In genomic region chr10:43887676-43888075, GRCm38 (mm10) we compare ENCODE assay signal across 26 mouse cellular contexts. TPM values are rescaled to one million over a fixed set of nuclear protein-coding genes. Genes with fewer than 3 reads are reported as not detected.
DNase-seq lines count a peak whose midpoint lies in the region; ATAC-seq and TF ChIP-seq lines count a peak whose summit lies in the region.
"Had no signal": no experiment of that assay in that cellular context is flagged by ENCODE, and none has a peak within 500 bp of the region (broad histone marks: within the 10 kb centered on the region; RNA-seq: fewer than 3 reads in every experiment).

No protein-coding gene starts in this region.

- no peaks in the 10 kb centered on the region for H3K9me3 ChIP-seq in hindbrain, embryonic 13.5 days
- no peaks in the 10 kb centered on the region for H3K9me3 ChIP-seq in hindbrain, embryonic 10.5 days
- no peaks in the 10 kb centered on the region for H3K9me3 ChIP-seq in forebrain, embryonic 15.5 days
- no peaks in the 10 kb centered on the region for H3K9me3 ChIP-seq in midbrain, postnatal 0 days (ENCODE audit: low read length)
- H3K9me3 ChIP-seq: embryonic facial prominence, embryonic 10.5 days; embryonic facial prominence, embryonic 15.5 days had no signal

- H3K4me2 ChIP-seq in hindbrain, embryonic 13.5 days = no peak overlapping the region
- H3K4me2 ChIP-seq in forebrain, embryonic 15.5 days (replicated peaks) = no peak overlapping the region
- no peak overlapping the region for H3K4me2 ChIP-seq in midbrain, postnatal 0 days (ENCODE audit: low read depth, low read length, poor library complexity, severe bottlenecking)
- H3K4me2 ChIP-seq: embryonic facial prominence, embryonic 15.5 days; heart, embryonic 11.5 days had no signal

- no peak for DNase-seq in hindbrain, embryonic 10.5 days (ENCODE audit: low spot score)
- DNase-seq in brain, embryonic 14.5 days (ENCODE audit: low read depth) = peak; percentile 88
- no peak for DNase-seq in midbrain, postnatal 0 days (ENCODE audit: low spot score)
- DNase-seq in kidney, postnatal 36 days = no peak
- DNase-seq in yolk sac, embryonic 10.5 days (ENCODE audit: low spot score) = no peak
- DNase-seq: adrenal gland, postnatal 25 days; cerebellum, adult 8-10 months; cerebellum, postnatal 25 days; gastrocnemius, postnatal 36 days; heart, adult 18-20 months; kidney, adult 9 months; kidney, postnatal 10 days; layer of hippocampus, adult 9-11 months; liver; lung, adult 2 months; lung, postnatal 10 days; thymus, adult 2 months; thymus, postnatal 36 days had no signal

- H3K27me3 ChIP-seq in hindbrain, embryonic 13.5 days = no peaks in the 10 kb centered on the region
- no peaks in the 10 kb centered on the region for H3K27me3 ChIP-seq in hindbrain, embryonic 10.5 days (ENCODE audit: insufficient read depth, poor library complexity, severe bottlenecking)
- no peaks in the 10 kb centered on the region for H3K27me3 ChIP-seq in forebrain, embryonic 15.5 days
- H3K27me3 ChIP-seq in midbrain, postnatal 0 days (ENCODE audit: insufficient read depth, low read length) = no peaks in the 10 kb centered on the region
- H3K27me3 ChIP-seq: embryonic facial prominence, embryonic 15.5 days had no signal

- H3K9ac ChIP-seq in hindbrain, embryonic 13.5 days = no peak overlapping the region
- no peak overlapping the region for H3K9ac ChIP-seq in forebrain, embryonic 15.5 days (replicated peaks)
- no peak overlapping the region for H3K9ac ChIP-seq in midbrain, postnatal 0 days (replicated peaks; ENCODE audit: low read length, poor library complexity, severe bottlenecking)
- H3K9ac ChIP-seq: embryonic facial prominence, embryonic 15.5 days; liver, embryonic 14.5 days had no signal

- H3K4me1 ChIP-seq in hindbrain, embryonic 13.5 days (replicated peaks) = no peaks in the 10 kb centered on the region
- H3K4me1 ChIP-seq in hindbrain, embryonic 10.5 days (replicated peaks) = no peaks in the 10 kb centered on the region
- H3K4me1 ChIP-seq in forebrain, embryonic 15.5 days = peaks cover 8% of the 10 kb centered on the region; the same call in 1 of the 2 replicates
- no peaks in the 10 kb centered on the region for H3K4me1 ChIP-seq in midbrain, postnatal 0 days (ENCODE audit: insufficient read depth, low read length)
- H3K4me1 ChIP-seq: embryonic facial prominence, embryonic 10.5 days; embryonic facial prominence, embryonic 15.5 days had no signal

- peaks cover 37% of the 10 kb centered on the region for H3K36me3 ChIP-seq in hindbrain, embryonic 13.5 days
- H3K36me3 ChIP-seq in hindbrain, embryonic 10.5 days = peaks cover 77% of the 10 kb centered on the region
- peaks cover 10% of the 10 kb centered on the region for H3K36me3 ChIP-seq in forebrain, embryonic 15.5 days
- peaks cover 15% of the 10 kb centered on the region for H3K36me3 ChIP-seq in midbrain, postnatal 0 days (ENCODE audit: insufficient read depth, low read length)

- TF ChIP-seq CTCF in brain, embryonic 14.5 days (IDR thresholded peaks at IDR 0.05; ENCODE audit: borderline replicate concordance, extremely low read depth, insufficient read depth, insufficient read length) = no peak
- no peak for TF ChIP-seq CTCF in midbrain, postnatal 0 days (IDR thresholded peaks at IDR 0.05)

- TF ChIP-seq POLR2A in brain, embryonic 14.5 days (IDR thresholded peaks at IDR 0.05; ENCODE audit: borderline replicate concordance, extremely low read depth, insufficient read depth, insufficient read length, poor library complexity, severe bottlenecking) = no peak

- peak; percentile 43; the same call in 1 of the 2 replicates for ATAC-seq in hindbrain, embryonic 13.5 days (ENCODE audit: low FRiP score)
- ATAC-seq in forebrain, embryonic 15.5 days (replicated peaks) = peak; percentile 93
- no peak; the same call in 1 of the 2 replicates for ATAC-seq in midbrain, postnatal 0 days (ENCODE audit: low FRiP score)
- ATAC-seq: CD4-positive, CD25-positive, alpha-beta regulatory T cell, adult 4 months; intestine, embryonic 16.5 days had no signal

- 62% methylated on average over 9 of the region's 9 CpGs for WGBS in hindbrain, embryonic 13.5 days
- WGBS in hindbrain, embryonic 10.5 days = 87% methylated on average over 9 of the region's 9 CpGs
- 46% methylated on average over 9 of the region's 9 CpGs for WGBS in forebrain, embryonic 15.5 days
- WGBS in midbrain, postnatal 0 days = 53% methylated on average over 9 of the region's 9 CpGs

- H3K27ac ChIP-seq in hindbrain, embryonic 13.5 days = no peak overlapping the region
- H3K27ac ChIP-seq in hindbrain, embryonic 10.5 days = no peak overlapping the region
- H3K27ac ChIP-seq in forebrain, embryonic 15.5 days (replicated peaks) = peak overlapping the region; percentile 77
- H3K27ac ChIP-seq in midbrain, postnatal 0 days (ENCODE audit: low read depth, low read length) = 0 out of 2 replicates have a peak overlapping the region, but pooled peaks have one; percentile 9
- H3K27ac ChIP-seq: embryonic facial prominence, embryonic 10.5 days; embryonic facial prominence, embryonic 15.5 days; liver, embryonic 14.5 days had no signal

- H3K4me3 ChIP-seq in hindbrain, embryonic 13.5 days = no peak overlapping the region
- H3K4me3 ChIP-seq in hindbrain, embryonic 10.5 days = no peak overlapping the region
- no peak overlapping the region for H3K4me3 ChIP-seq in forebrain, embryonic 15.5 days
- no peak overlapping the region for H3K4me3 ChIP-seq in midbrain, postnatal 0 days (ENCODE audit: low read depth, low read length)
- H3K4me3 ChIP-seq: embryonic facial prominence, embryonic 10.5 days; embryonic facial prominence, embryonic 15.5 days had no signal

RNA-seq across cellular contexts. Expression of gene Qrsl1, which starts 13.9 kb away (rescaled TPM):
- 20.4 and 24.4 TPM in 2 replicates for polyA plus RNA-seq in hindbrain, embryonic 13.5 days (2015; fragmentation: Nextera tagmentation; extraction: Ambion mirVana)
- 24.8 and 27.9 TPM in 2 replicates for polyA plus RNA-seq in hindbrain, embryonic 10.5 days (2016; fragmentation: Nextera tagmentation; extraction: Ambion mirVana)
- polyA plus RNA-seq in brain, embryonic 14.5 days (2012; rRNA removed) = 19.6 and 23.4 TPM in 2 replicates
- polyA plus RNA-seq in forebrain, embryonic 15.5 days (2015; fragmentation: Nextera tagmentation; extraction: Ambion mirVana) = 22.6 and 24.2 TPM in 2 replicates
- 15.3 and 17.9 TPM in 2 replicates for total RNA-seq in midbrain, postnatal 0 days (2014; rRNA removed)
- polyA plus RNA-seq in midbrain, postnatal 0 days (2015; fragmentation: Nextera tagmentation; extraction: Ambion mirVana) = 18.2 and 19.1 TPM in 2 replicates

RNA-seq across cellular contexts. Expression of gene Rtn4ip1, which starts 13.9 kb away (rescaled TPM):
- polyA plus RNA-seq in hindbrain, embryonic 13.5 days (2015; fragmentation: Nextera tagmentation; extraction: Ambion mirVana) = 14.3 and 16.4 TPM in 2 replicates
- 17.5 and 20.2 TPM in 2 replicates for polyA plus RNA-seq in hindbrain, embryonic 10.5 days (2016; fragmentation: Nextera tagmentation; extraction: Ambion mirVana)
- polyA plus RNA-seq in brain, embryonic 14.5 days (2012; rRNA removed) = 12.1 and 12.8 TPM in 2 replicates
- 17.3 and 17.5 TPM in 2 replicates for polyA plus RNA-seq in forebrain, embryonic 15.5 days (2015; fragmentation: Nextera tagmentation; extraction: Ambion mirVana)
- 3.7 and 6.2 TPM in 2 replicates for total RNA-seq in midbrain, postnatal 0 days (2014; rRNA removed)
- polyA plus RNA-seq in midbrain, postnatal 0 days (2015; fragmentation: Nextera tagmentation; extraction: Ambion mirVana) = 8.9 and 10.4 TPM in 2 replicates

Comparison
In these comparisons a context has a peak if more than half of its experiments do, and no peak if none do; other contexts are left out.
1. H3K27ac ChIP-seq: peak in forebrain, embryonic 15.5 days (single experiment) and midbrain, postnatal 0 days (single experiment); none in hindbrain, embryonic 13.5 days (single experiment) and hindbrain, embryonic 10.5 days (single experiment).